Mouse (Mus musculus) spleen, adult 12 weeks (tissue): ENCODE results near the gene Flt1.

Experiments
- DNase-seq: peaks from one replicate; pipeline ENCODE4 v3.0.0; 2022; ENCODE audit warnings: low spot score

The Flt1 gene

GRCm38 (mm10) chr5:147668637-147669344 is 57.0 kb downstream of the Flt1 start:
- DNase-seq, result no peak

- DNase-seq, result no peak
Observed at GRCm38 (mm10) chr5:147665946-147666345, 59.9 kb downstream of the Flt1 start.

- no peak for DNase-seq
Observed at GRCm38 (mm10) chr5:147665381-147665780, 60.4 kb downstream of the Flt1 start.

GRCm38 (mm10) chr5:147659909-147660308 is 65.9 kb downstream of the Flt1 start:
- DNase-seq, result no peak

GRCm38 (mm10) chr5:147657882-147658855 is 67.6 kb downstream of the Flt1 start:
- no peak for DNase-seq

- DNase-seq, result no peak
Observed at GRCm38 (mm10) chr5:147655761-147656160, 70.0 kb downstream of the Flt1 start.

DNA sequence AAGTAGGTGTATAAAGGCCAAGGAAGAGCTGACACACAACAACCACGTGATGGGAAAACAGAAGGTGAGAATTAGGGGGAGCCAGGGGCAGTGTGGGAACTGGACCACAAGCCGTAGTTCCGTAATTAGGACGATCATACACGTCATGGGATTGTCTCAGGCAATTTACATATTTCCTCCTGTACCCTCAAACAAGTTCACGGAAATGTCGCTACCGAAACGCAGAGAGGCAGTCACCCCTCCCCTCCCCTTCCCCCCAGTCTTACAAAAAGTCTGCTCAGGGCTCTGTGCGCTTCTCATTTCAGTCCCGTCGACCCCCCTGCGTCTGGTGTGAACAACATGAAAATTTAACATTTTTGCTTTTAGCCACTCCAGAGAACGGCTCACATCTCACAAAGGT is 74.6 kb downstream of the Flt1 start:
- no peak for DNase-seq

DNA sequence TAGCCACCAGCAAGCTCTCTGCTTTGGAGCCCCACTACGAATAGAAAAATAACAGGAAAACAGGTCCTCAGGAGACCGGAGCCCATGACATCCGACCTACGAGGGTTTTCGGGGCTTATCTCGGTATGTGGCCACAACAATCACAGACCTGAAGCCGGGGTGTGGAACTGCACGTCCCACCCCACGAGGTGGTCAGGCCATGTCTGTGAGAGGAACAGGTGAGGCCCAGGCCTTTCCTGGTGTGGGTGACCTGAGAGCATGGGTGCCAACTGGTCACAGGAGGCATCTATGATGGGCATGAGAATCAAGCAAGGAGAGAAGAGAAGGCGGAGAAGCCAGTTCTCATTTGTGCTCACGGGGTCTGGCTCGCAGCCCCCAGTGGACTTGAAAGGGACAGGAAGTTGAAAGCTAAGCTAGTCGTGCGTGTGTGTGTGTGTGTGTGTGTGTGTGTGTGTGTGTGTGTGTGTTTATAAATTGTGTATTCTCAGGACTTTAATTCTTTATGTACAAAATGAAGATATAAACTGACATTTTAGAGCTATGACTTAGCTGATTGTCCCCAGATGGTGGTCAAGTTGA is 79.4 kb downstream of the Flt1 start:
- no peak for DNase-seq

GRCm38 (mm10) chr5:147645001-147645645 is 80.7 kb downstream of the Flt1 start:
- DNase-seq, result no peak

DNA sequence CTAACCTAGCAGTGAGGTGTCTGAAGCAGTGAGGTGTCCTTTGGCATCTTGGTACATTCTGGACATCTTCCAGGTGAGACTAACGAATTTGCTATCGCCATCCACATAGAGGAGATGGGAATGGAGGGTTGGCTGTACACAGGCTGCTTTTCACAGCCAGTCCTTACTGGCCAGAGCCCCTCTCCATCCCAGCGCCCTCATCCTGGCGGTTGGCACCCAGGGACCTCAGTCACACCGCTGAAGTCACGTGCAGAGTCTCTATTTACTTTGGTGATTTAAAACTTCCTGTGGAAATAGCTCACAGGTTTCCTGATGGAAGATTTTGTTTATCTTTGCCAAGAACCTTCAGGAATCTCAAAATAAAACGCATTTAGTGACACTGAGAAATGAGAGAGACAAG is 84.4 kb downstream of the Flt1 start:
- no peak for DNase-seq

DNA sequence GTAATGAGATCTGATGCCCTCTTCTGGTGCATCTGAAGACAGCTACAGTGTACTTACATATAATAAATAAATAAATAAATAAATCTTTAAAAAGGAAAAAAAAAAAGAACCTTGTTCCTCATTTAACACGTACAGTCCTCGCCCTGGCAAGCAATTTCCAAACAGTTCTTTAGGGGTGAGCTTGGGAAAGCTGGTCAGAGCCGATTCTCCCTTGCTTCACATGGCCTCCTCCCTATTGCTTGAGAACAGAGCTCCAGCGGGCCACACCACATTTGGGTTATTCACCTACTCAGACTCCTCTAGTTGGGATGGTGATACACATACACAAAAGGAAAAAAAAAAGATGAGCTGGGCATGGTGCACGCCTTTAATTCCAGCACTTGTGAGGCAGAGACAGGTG is 85.9 kb downstream of the Flt1 start:
- no peak for DNase-seq

DNA sequence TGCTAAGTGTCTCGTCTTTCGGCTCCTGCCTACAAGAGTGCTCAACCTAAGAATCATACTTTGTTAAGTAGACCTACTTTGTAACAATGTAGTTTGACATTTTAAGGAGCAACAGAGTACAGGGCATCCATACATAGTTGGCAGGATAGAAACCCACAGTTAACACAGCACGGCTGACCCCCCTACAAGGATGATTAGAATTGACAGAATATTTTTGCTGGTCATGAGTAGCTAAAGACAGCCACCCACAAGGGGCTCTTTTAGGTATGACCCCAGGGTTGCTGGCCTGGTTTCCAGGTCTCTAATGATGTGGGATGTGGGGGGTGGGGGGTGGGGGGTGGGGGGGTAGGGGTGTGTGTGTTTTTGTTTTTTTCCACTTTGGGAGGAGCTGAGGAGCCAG is 89.1 kb downstream of the Flt1 start:
- DNase-seq, result no peak

GRCm38 (mm10) chr5:147635883-147636282 is 89.9 kb downstream of the Flt1 start:
- no peak for DNase-seq

DNA sequence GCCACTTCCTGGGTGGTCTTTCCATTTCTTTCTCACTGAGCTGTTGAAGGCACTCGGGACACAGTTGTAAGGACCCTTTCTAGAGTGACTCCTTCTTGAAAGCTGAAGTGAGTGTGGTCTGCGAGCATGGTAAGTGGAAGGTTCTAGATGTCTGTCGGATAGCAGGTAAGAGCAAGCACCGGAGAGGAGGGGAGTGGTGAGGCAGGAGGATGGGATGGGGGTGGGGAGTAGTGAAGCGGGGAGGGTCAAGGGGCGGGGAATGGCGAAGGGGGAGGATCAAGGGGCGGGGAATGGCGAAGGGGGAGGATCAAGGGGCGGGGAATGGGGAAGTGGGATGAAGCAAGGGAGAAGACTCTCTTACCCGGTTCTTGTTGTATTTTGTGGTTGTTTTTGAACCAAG is 91.8 kb downstream of the Flt1 start:
- DNase-seq, result no peak

DNA sequence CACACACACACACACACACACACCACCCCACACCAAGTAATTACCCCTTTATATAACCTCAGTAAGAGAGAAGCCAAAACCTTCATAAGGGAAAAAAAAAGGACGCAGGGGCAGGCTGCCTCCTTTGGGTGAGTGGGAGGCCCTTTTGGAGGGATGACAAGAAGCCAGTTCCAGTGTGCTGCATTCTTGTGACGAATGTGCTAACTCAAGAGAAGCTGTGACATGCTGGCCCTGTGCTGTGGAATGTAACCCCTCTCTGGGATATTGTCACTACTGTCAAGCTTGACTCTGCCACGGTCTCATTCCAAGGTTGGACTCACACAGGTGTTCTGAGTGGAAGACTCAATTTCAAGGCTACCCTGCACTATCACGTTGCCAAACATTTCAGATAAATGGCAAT is 93.1 kb downstream of the Flt1 start:
- no peak for DNase-seq

DNA sequence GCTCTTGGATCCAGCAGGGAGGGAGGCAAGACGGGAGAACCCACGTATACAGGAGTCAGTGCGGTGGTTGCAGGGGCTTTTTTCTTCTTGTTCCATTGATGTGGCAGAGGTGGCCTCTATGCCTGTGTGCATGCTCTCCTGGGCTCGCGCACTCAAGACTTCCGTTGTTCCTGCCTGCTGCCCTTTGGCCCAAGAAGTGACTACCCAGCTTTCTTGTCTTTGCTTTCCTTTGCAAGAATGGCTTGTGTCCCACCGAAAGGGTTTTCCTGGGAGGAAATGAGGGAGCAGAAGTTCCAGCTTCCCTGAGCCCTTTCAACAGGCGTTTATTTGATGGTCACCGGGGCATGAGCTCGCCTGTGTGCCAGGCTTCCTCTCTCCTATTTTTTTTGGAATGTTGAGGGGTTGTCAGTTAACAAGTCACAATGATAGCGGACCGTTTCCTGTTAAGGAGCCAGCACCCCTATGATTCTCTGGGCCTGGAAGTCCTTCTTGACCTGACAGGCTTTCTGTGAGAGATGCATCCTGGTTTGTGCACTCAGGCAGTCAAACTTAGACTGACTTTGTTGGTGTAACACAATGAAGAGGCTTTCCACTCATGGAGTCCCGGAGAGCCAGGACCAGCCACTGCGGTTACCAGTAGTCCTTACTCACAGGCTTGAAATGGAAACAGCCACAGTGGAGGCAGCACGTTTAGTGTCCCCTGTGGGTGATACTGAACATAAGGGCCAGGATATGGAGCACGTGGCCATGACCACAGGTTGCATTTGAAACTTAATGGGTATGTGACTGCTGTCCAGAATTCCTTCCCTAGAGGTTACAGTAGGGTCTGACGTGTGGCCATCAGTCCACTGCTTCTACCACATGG is 95.2 kb downstream of the Flt1 start:
- DNase-seq, result no peak

DNA sequence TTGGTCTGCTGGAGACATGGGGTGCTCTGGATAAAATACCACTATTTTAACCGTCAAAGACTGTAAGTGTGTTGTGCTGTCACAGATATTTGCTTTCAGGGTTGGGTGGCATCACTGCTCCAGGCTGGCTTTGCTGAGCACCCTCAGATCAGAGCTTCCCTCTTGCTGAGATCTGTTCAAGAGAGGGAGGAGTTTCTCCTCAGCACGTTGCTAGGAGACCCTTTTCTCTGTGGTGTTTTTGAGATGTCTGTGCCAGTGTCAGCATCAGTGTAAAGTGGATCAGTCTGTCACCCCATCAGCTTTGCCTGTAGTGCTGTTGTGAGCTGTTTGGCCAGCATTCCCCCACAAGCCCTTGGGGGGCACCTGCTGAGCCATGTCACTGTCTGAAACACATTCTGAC is 98.9 kb downstream of the Flt1 start:
- DNase-seq, result no peak

DNA sequence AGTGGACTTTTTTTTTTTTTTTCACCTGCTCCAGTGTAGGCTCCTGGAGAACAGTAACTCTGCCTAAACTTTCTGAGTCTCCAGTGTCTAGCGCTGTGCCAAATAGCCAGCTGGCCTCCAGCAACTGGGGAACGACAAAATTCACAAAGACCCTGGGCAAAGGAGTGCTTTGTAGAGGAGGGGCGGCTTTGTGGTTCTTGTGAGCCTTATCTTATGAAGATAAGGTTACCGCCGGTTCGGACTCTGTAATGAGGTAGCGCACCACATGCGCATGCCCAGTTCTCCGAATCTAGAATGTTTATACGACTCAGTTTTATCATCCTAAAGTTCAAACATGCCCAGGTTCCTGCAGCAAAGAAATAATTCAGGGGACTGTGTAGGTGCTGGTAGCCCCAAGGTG is 102.1 kb downstream of the Flt1 start:
- no peak for DNase-seq

GRCm38 (mm10) chr5:147620178-147620577 is 105.6 kb downstream of the Flt1 start:
- DNase-seq, result no peak

DNA sequence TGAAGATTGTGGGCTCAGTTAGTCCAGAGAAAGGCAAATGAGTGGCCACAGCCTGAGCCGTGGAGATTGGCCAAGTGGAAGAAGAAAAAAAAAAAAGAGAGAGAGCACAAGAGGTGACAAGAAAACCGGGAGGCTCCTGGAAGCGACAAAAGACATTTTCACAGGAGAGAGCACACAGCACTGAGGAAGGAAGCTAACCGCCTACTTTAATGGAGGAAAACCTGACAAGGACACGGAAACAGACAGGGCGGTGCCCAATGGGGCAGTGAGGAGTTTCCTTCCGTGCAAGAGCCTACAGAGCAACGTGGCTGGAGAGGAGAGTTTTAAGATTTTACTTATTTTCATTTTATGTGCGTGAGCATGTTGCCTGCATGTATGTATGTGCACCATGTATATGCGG is 107.6 kb downstream of the Flt1 start:
- no peak for DNase-seq

DNA sequence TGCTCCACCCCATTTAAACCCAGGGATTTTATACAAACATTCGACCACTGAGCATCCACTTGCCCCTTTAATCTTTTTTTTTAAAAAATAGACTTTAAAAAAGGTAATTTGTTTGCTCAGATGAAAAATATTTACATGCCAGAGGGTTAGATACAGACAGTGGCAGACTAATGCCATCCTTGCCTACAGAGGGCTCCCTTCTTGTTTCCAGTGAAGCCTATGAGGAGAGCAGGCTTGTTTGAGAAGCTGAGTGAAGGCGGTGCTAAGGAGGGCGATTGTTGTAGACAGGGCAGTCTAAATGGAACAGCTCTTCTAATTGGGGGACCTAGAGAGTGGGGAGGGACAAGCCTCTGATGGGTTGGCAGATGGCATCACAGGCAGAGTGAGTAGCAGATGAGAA is 109.4 kb downstream of the Flt1 start:
- no peak for DNase-seq

DNA sequence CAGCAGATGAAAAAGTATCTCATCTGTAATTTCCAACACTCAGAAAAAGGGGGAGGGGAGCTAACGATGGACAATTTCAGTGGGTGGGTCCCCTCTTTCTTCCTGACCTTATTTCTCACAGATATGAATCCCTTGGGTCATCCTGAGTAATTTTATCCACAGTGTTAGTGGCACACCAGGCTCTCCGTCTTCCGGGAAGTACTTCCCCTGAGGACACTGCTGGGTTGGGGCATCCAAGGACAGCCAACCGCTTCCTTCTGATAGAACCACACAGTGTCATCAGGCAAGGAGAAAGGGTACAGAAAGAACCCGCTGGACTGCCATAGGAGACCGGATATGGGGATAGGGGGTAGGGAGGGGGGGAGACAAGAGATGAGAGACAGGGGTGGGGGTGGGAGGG is 111.2 kb downstream of the Flt1 start:
- no peak for DNase-seq
